Mouse (Mus musculus) gastrocnemius, postnatal 36 days (tissue): Measurements from ENCODE around the gene Map4k5. TPM values are rescaled to one million over a fixed set of nuclear protein-coding genes. Genes with fewer than 3 reads are reported as not detected.

Experiments used
- DNase-seq, 2 experiments: peaks; one replicate each; pipeline ENCODE4 v3.0.0; 2022
- intact Hi-C: fragments of 180-260 bp; cut with DNase I; formaldehyde crosslinking; loops from one replicate; pipeline ENCODE4 v1.15.1; 2025
- long read RNA-seq, 2 experiments: library from polyadenylated mRNA; stranded (forward); transcript quantifications; one replicate each; pipeline ENCODE4 v2.0.0; 2021
- total RNA-seq, 2 experiments: library from RNA; stranded (reverse); gene quantifications; 2 replicates each; pipeline ENCODE4 v1.2.3; 2021

Map4k5 gene
- 10 to 100 TPM; 18.2 to 20.5 TPM for total RNA-seq
- long read RNA-seq, experiment 1, partial matches to known transcripts: 2 of 12 reads
- long read RNA-seq, experiment 1, other reads (novel, unspliced or antisense): 10 of 12 reads
- long read RNA-seq, experiment 2, partial matches to known transcripts: 0 of 11 reads
- long read RNA-seq, experiment 2, other reads (novel, unspliced or antisense): 11 of 11 reads

DNA sequence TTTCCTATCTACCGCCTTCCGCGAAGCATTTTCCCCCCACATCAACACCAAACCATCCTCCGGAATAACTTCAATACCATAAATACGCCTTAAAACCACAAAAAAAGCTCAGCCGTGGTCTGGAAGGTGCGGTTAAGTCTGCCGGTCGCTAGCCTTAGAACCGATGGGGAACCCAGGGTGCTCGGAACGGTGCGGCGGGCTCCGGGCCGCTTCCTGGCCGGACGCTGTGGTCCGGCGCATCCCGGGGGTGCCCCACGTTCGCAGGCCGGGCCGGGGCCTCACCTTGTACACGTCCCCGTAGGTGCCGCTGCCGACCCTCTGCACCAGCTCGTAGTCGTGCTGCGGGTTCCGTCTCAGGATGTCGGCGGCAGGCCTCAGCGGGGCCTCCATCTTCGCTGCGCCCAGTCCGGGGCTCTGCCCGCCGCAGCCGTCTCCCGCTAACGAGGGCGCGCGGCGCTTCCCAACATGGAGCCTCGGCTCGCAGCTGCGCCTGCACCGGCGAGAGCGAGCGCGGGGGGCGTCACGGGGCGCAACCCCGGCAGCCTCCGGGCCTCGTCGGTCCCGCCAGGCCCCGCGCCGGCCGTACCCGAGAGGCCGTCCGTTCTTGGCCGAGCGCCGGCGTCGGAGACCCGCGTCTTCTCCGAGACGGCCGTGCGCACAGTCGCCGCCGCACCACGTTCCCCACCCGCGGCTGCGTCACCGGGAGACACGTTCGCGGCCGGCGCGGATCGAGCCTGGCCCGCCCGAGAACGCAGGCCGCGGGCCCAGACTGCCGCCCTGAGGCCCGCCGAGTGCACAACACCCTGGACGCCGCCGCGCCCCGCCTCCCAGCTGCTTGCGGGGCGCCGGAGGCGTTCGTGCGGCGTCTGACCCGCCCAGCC lies at the start of gene Map4k5, which contains the start of gene Atl1:
TSS of gene Map4k5 (minus strand) at position 830 of the 881 bp plus-strand sequence.
TSS of gene Atl1 (plus strand) at position 244 of the 881 bp plus-strand sequence.
- DNase-seq: peak; percentile 83 to 85
- intact Hi-C loops: loop anchor here (1.0 to 5.0 kb wide), 3 partner anchors 45 to 160 kb away; no protein-coding TSS in a partner anchor

DNA sequence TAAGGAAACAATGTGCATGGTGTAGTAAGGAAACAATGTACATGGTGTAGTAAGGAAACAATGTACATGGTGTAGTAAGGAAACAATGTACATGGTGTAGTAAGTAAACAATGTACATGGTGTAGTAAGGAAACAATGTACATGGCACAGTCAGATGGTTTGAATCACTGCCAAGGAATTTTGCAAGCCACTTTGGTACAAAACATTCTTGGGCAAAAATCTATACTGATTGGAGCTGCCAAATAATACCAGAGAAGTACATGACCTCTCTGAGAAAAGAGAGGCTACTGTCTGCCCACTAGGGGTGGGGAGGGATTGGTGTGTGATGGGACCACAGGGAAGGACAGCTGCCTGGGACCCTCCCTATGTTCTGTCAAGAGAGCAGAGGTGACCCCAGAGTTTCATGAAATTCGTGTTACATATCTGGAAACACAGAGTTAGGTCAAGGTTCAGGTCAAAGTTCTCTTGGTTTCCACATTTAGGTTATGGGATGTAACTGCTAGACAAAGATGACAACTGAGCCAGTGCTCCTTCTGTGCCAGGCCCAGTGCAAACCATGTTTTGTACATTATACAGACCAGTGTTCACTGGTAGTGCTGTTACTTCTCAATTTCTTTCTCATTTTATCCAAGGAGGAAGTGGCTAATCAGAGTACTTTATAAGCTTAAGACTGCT lies 48.8 kb upstream of the Map4k5 start:
- no peak for DNase-seq
- intact Hi-C loops: no loop called here

DNA sequence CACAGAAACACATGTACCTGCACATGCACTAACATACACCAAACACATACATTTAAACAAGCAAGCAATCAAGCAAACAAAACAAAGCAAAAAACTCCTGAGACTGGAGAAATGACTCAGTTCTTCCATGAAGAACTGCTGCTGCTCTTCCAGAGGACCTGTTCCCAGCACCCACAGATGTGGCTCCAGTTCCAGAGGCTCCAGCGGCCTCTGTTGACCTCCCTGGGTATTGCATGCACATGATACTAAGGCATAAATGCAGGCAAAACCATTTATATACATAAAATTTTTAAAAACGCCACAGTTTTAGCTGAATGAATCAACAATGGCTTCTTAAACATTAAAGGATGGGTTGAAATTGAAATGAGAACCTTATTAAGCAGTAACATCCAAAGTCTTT lies 46.3 kb upstream of the Map4k5 start:
- DNase-seq: no peak
- intact Hi-C loops: no loop called here

GRCm38 (mm10) chr12:69937731-69938130 lies 44.7 kb upstream of the Map4k5 start:
- intact Hi-C loops: no loop called here
- no peak for DNase-seq

DNA sequence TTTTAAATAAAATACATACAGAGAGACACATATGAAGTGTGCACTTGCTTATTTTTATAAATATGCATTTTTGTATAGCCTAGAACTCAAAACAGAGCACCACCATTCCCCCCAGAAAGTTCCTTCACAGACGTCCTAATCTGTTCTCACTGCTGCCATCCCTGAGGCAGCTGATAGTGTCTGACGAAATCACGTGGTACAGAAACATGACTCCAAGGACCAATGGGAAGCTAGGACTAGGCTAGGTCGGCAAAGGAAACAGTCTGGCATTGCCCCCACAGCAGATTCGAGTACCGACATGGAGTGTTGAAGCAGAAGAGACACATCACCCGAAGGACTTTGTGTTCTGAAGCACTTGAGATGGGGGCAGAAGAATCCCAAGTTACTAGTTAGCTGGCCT lies 33.7 kb upstream of the Map4k5 start:
- intact Hi-C loops: no loop called here
- DNase-seq: no peak

DNA sequence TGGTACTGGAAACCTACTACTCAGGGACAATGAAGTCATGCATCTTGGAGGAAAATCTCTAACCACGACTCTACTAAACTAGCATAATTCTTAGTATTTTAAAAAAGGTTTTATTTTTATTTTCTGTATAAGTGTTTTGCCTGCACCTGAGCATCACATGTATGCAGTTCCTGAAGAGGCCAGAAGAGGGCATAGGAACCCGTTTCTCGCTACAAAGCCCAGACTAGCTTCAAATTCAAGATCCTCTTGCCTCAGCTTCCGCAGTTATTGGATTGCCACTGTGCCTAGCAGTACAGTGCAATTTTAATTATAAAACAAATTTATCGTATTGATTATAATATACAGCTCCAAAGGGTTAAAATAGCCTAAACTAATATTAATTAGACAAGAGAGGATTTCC lies 31.0 kb upstream of the Map4k5 start:
- intact Hi-C loops: no loop called here

DNA sequence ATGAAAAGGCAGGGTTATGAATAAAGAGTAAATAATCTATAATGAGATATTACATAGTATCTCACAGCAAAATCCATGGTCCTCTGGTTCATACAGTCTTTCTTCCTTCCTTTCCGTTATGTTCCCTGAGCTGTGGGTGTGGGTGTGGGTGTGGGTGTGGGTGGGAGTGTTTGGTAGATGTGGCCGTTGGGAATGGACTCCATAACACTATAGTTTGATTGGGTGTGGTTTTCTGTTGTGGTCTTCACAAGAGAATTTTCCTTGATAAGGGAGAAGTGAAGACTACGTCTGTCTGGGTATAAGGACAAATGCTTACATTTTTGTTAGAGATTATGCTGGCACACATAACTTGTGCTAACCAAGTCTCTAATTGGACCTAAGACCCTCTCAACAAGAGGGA lies 30.6 kb upstream of the Map4k5 start:
- intact Hi-C loops: no loop called here
- no peak for DNase-seq

More for the DNA sequence above, 31.0 kb upstream of the Map4k5 start:
- DNase-seq: peak in 1 of 2 experiments; percentile 20

GRCm38 (mm10) chr12:69923128-69923527 lies 30.1 kb upstream of the Map4k5 start:
- no peak for DNase-seq
- intact Hi-C loops: no loop called here

DNA sequence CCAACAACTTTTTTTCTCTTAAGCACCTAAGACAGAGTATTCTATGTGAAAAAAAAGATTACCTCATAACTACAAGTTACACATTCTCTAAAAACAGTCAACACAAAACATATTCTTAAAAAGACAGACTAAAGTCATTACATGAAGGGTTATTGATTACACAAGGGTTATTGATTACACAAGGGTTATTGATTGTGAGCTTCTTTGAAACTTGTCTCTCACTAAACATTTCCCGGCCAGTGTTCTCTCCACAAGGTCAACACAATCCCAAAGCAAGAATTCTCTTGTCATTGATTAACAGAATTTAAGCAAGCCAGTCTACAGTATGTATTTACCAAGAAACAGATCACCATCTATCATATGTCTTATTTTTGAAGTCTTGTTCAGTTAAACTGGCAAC lies 29.1 kb upstream of the Map4k5 start:
- intact Hi-C loops: no loop called here
- DNase-seq: no peak

GRCm38 (mm10) chr12:69917870-69918269 lies 24.9 kb upstream of the Map4k5 start:
- intact Hi-C loops: no loop called here
- DNase-seq: no peak

GRCm38 (mm10) chr12:69912737-69913136 lies 19.7 kb upstream of the Map4k5 start:
- no peak for DNase-seq
- intact Hi-C loops: no loop called here

DNA sequence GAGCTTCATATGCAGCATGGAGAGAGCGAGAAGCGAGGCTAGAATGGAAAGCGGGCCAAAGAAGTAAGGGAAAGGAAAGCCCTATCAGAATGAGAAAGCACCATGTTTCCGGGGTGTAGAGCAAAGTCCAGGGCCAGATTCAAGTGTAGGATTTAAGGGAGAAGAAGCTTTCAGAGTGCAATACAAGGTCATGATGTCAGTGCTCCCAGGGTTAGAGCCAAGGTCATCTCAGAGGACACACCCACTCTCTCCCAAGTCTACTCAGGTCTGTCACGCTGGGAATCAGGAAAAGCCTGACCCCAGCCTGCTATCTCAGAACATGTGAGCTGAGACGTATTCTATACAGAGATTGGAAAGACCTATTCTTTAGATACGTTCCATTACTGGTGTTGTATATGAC lies 18.9 kb upstream of the Map4k5 start:
- DNase-seq: no peak

DNA sequence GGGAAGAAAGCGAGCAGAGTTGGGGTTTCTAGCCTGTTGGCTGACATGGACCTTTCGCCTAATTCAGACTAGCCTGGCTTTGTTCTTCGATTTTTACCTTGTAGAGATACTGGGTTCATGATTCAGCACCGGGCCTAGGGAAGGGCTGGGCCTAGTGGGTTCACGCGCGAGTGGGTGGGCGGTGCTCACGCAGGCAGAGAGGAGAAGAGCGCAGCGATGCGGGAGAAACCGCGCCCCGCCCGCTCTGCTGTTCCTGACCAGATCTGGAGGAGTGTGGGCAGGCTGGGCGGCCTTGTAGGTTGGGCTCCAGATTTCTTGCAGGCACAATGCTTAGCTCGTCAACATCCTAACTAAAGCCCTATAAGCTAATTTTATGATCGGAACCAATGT lies 15.5 kb upstream of the Map4k5 start:
- no peak for DNase-seq
- intact Hi-C loops: no loop called here

More for the DNA sequence above, 18.9 kb upstream of the Map4k5 start:
- intact Hi-C loops: no loop called here

DNA sequence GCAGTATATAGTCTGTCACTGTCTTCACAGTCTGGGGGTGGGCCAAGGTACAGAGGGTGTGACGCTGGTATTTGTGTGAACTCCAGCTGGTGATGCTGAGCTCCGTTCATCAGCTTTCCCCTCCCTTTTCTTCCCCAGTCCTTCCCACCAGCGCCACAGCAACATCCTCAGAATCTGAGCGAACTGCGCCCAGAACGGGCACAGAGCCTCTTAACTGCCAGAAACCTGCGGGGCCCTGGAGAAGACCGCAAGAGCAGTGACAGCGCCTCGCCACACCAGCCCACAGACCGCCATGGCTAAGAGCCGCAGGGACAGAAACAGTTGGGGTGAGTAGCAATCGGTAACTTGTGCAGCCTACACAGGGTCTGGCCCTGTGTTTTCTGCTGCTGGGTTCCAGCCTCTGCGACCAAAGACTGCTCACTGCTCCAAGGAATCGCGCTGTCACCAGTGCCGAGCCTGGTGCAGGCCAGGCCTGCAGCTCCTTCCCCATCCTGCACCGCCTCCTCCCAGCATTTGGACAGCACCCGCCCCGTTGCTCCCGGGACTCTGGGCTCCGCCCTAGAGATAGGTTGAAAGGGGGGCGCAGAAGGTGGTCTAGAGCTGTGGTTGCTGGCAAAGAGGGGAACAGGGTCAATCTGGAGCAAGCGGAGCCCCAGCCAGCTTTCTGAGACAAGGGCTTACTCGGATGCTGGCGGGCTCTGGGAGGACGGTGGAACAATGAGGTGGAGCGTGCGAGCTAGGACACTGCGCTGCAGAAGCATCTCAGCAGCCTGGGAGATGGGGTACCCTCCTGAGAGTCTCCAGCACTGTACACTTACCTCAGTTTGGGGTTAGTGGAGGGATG lies 14.9 kb upstream of the Map4k5 start:
- DNase-seq: peak in 1 of 2 experiments; percentile 13
- intact Hi-C loops: no loop called here

- no peak for DNase-seq
- intact Hi-C loops: no loop called here
Measured at GRCm38 (mm10) chr12:69904991-69905390, 12.0 kb upstream of the Map4k5 start.

- DNase-seq: no peak
- intact Hi-C loops: no loop called here
Measured at GRCm38 (mm10) chr12:69898119-69898518, 5.1 kb upstream of the Map4k5 start.

- DNase-seq: no peak
- intact Hi-C loops: no loop called here
Measured at GRCm38 (mm10) chr12:69895046-69895445, 2.0 kb upstream of the Map4k5 start.

DNA sequence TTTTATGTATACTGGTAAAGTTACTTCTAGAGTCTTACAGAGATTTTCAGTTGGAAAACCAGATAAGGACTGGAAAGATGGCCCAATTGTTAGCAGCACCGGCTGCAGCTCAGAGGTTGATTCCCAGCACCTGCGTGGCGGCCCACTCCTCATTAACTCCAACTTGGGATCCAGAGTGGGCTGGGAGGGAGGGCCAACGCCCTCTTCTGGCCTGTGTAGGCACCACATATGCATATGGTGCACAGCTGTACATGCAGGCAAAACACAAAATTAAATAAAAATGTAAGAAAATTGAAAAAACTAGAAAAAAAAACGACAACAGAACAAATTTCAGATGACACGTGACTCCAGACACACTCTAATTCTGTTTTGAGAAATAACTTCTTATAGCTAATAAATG lies 927 bp upstream of the Map4k5 start:
- intact Hi-C loops: loop anchor here (1.0 to 5.0 kb wide), 3 partner anchors 47 to 162 kb away; no protein-coding TSS in a partner anchor
- DNase-seq: no peak

DNA sequence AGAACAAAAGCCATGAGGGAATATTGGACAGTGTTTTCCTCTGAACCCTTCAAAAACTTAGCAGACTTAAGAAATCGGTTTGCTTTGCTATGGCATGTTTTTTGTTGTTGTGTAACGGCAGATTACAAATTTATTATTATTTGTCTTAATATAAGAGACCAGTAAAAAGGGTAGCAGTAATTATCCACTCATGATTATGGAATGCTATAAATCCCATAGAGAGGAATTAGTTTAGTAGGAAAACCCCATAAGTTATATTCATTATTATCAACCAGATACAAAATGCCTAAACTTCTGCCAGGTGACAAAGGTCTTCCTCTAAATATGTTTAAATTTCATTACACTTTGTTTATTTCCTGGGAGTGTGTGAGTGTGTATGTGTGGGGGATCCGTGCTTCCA lies 1.3 kb downstream of the Map4k5 start:
- intact Hi-C loops: loop anchor here (5.0 kb wide), 2 partner anchors 44 to 159 kb away; no protein-coding TSS in a partner anchor
- DNase-seq: no peak

DNA sequence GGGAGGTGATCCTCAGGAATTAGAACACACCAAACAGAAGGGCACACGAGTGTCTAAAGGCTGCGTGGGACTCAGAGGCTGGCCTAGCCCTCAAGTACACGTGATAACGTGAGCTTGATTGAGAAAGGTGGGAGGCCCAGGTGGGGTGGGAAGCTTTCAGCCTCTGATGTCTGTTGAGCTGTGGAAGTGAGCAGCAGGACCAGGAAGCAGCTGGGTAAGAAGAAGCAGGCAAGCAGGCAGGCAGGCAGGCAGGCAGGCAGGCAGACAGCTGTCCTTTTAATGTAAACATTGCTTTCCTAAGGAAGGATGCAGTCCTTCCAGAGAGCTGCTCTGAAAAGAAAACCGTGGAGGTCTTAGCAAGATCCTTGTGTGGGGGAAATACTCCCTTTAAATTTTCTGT lies 2.5 kb downstream of the Map4k5 start:
- intact Hi-C loops: loop anchor here (5.0 kb wide), 2 partner anchors 43 to 158 kb away; no protein-coding TSS in a partner anchor
- DNase-seq: no peak
